9 mouse cellular contexts compared by ENCODE assay signal in genomic region chr5:115544655-115545185, GRCm38 (mm10). TPM values are rescaled to one million over a fixed set of nuclear protein-coding genes. Genes with fewer than 3 reads are reported as not detected.
A peak's percentile ranks its signal among the peaks of the same experiment; 100 is the strongest.
DNase-seq lines count a peak whose midpoint lies in the region; ATAC-seq lines count a peak whose summit lies in the region.
"Had no signal": no experiment of that assay in that cellular context is flagged by ENCODE, and none has a peak within 500 bp of the region (broad histone marks: within the 10 kb centered on the region; RNA-seq: fewer than 3 reads in every experiment).

No protein-coding gene starts in this region.

- no peaks in the 10 kb centered on the region for H3K27me3 ChIP-seq in forebrain, embryonic 12.5 days
- H3K27me3 ChIP-seq in forebrain, embryonic 14.5 days (replicated peaks; ENCODE audit: control insufficient read depth, insufficient read depth, low read length): no peaks in the 10 kb centered on the region
- H3K27me3 ChIP-seq in kidney, embryonic 15.5 days: no peaks in the 10 kb centered on the region
- no peaks in the 10 kb centered on the region for H3K27me3 ChIP-seq in neural tube, embryonic 13.5 days

- no peak overlapping the region for H3K4me2 ChIP-seq in forebrain, embryonic 12.5 days
- no peak overlapping the region for H3K4me2 ChIP-seq in forebrain, embryonic 14.5 days (ENCODE audit: low read length)
- 0 out of 2 replicates have a peak overlapping the region, but pooled peaks have one; percentile 12 for H3K4me2 ChIP-seq in kidney, embryonic 15.5 days
- H3K4me2 ChIP-seq in neural tube, embryonic 13.5 days: no peak overlapping the region

- DNase-seq in forebrain, embryonic 14.5 days (ENCODE audit: low spot score): no peak
- DNase-seq in kidney, postnatal 14 days: no peak
- no peak for DNase-seq in neural tube, embryonic 10.5 days (ENCODE audit: extremely low spot score, low spot score)
- no peak for DNase-seq in embryo, embryonic 10 days (ENCODE audit: low spot score)
- DNase-seq in left cerebral cortex, postnatal 25 days (ENCODE audit: low spot score in 2 of 2): no peak
- DNase-seq: layer of hippocampus, adult 9-11 months had no signal

- H3K36me3 ChIP-seq in forebrain, embryonic 12.5 days (replicated peaks): peaks cover 12% of the 10 kb centered on the region
- 0 out of 2 replicates have a peak, but pooled peaks cover 9% of the 10 kb centered on the region for H3K36me3 ChIP-seq in forebrain, embryonic 14.5 days (ENCODE audit: control insufficient read depth, insufficient read depth, low read length)
- peaks cover 55% of the 10 kb centered on the region for H3K36me3 ChIP-seq in kidney, embryonic 15.5 days
- peaks cover 46% of the 10 kb centered on the region for H3K36me3 ChIP-seq in neural tube, embryonic 13.5 days

- H3K9ac ChIP-seq in forebrain, embryonic 12.5 days: no peak overlapping the region; the same call in 1 of the 2 replicates
- H3K9ac ChIP-seq in forebrain, embryonic 14.5 days (ENCODE audit: low read length): no peak overlapping the region; the same call in 1 of the 2 replicates
- no peak overlapping the region for H3K9ac ChIP-seq in kidney, embryonic 15.5 days
- H3K9ac ChIP-seq in neural tube, embryonic 13.5 days: no peak overlapping the region

- ATAC-seq in forebrain, embryonic 12.5 days (ENCODE audit: low FRiP score): no peak
- no peak for ATAC-seq in forebrain, embryonic 14.5 days
- ATAC-seq in kidney, embryonic 15.5 days (replicated peaks; ENCODE audit: low FRiP score): 0 out of 2 replicates have a peak, but pooled peaks have one; percentile 1
- no peak for ATAC-seq in neural tube, embryonic 13.5 days (ENCODE audit: low read depth)

- intact Hi-C loops in left cerebral cortex, postnatal 25 days (cut with DNase I): no loop called here

- H3K9me3 ChIP-seq in forebrain, embryonic 12.5 days: no peaks in the 10 kb centered on the region
- no peaks in the 10 kb centered on the region for H3K9me3 ChIP-seq in forebrain, embryonic 14.5 days (replicated peaks; ENCODE audit: control insufficient read depth, low read length)
- no peaks in the 10 kb centered on the region for H3K9me3 ChIP-seq in kidney, embryonic 15.5 days (replicated peaks)
- H3K9me3 ChIP-seq in neural tube, embryonic 13.5 days: no peaks in the 10 kb centered on the region

- peaks cover 29% of the 10 kb centered on the region for H3K4me1 ChIP-seq in forebrain, embryonic 12.5 days
- H3K4me1 ChIP-seq in forebrain, embryonic 14.5 days (ENCODE audit: control insufficient read depth, insufficient read depth, low read length): peaks cover 9% of the 10 kb centered on the region
- H3K4me1 ChIP-seq in kidney, embryonic 15.5 days: peaks cover 62% of the 10 kb centered on the region
- peaks cover 45% of the 10 kb centered on the region for H3K4me1 ChIP-seq in neural tube, embryonic 13.5 days (replicated peaks)

- no peak overlapping the region for H3K4me3 ChIP-seq in forebrain, embryonic 12.5 days (replicated peaks)
- no peak overlapping the region for H3K4me3 ChIP-seq in forebrain, embryonic 14.5 days (ENCODE audit: low read depth, low read length)
- H3K4me3 ChIP-seq in kidney, embryonic 15.5 days (replicated peaks): no peak overlapping the region
- H3K4me3 ChIP-seq in neural tube, embryonic 13.5 days: no peak overlapping the region

- H3K27ac ChIP-seq in forebrain, embryonic 12.5 days: peak overlapping the region; percentile 50; the same call in 1 of the 2 replicates
- no peak overlapping the region for H3K27ac ChIP-seq in forebrain, embryonic 14.5 days (ENCODE audit: low read depth, low read length)
- H3K27ac ChIP-seq in kidney, embryonic 15.5 days: peak overlapping the region; percentile 90
- peak overlapping the region; percentile 15; the same call in 1 of the 2 replicates for H3K27ac ChIP-seq in neural tube, embryonic 13.5 days (replicated peaks)

- WGBS in forebrain, embryonic 12.5 days: 51% methylated on average over 18 of the region's 18 CpGs
- 50% methylated on average over 18 of the region's 18 CpGs for WGBS in forebrain, embryonic 14.5 days
- WGBS in kidney, embryonic 15.5 days: 55% methylated on average over 18 of the region's 18 CpGs
- WGBS in neural tube, embryonic 13.5 days: 55% methylated on average over 18 of the region's 18 CpGs

RNA-seq across cellular contexts. Expression of gene Rplp0, which starts 14.5 kb away (rescaled TPM):
- polyA plus RNA-seq in forebrain, embryonic 12.5 days (2016; fragmentation: Nextera tagmentation; extraction: Ambion mirVana): 860 and 944 TPM in 2 replicates
- polyA plus RNA-seq in forebrain, embryonic 14.5 days (2014; fragmentation: Nextera tagmentation; extraction: Ambion mirVana): 1,112 and 1,434 TPM in 2 replicates
- polyA plus RNA-seq in kidney, embryonic 15.5 days (2015; fragmentation: Nextera tagmentation; extraction: Ambion mirVana): 1,539 and 1,600 TPM in 2 replicates
- polyA plus RNA-seq in neural tube, embryonic 13.5 days (2015; fragmentation: Nextera tagmentation; extraction: Ambion mirVana): 767 and 869 TPM in 2 replicates
- 100 to 1,000 TPM; 208 to 218 TPM for total RNA-seq in left cerebral cortex, postnatal 25 days (2021)

RNA-seq across cellular contexts. Expression of gene Gcn1l1, which starts 20.3 kb away (rescaled TPM):
- 60.4 and 67.4 TPM in 2 replicates for polyA plus RNA-seq in forebrain, embryonic 12.5 days (2016; fragmentation: Nextera tagmentation; extraction: Ambion mirVana)
- polyA plus RNA-seq in forebrain, embryonic 14.5 days (2014; fragmentation: Nextera tagmentation; extraction: Ambion mirVana): 29.2 and 41.2 TPM in 2 replicates
- 44.3 and 49.3 TPM in 2 replicates for polyA plus RNA-seq in kidney, embryonic 15.5 days (2015; fragmentation: Nextera tagmentation; extraction: Ambion mirVana)
- 36.5 and 39.3 TPM in 2 replicates for polyA plus RNA-seq in neural tube, embryonic 13.5 days (2015; fragmentation: Nextera tagmentation; extraction: Ambion mirVana)
- total RNA-seq in left cerebral cortex, postnatal 25 days (2021): 10 to 100 TPM; 61.4 to 75.7 TPM

RNA-seq across cellular contexts. Expression of gene Pxn, which starts 38.2 kb away (rescaled TPM):
- 24.6 and 25.3 TPM in 2 replicates for polyA plus RNA-seq in forebrain, embryonic 12.5 days (2016; fragmentation: Nextera tagmentation; extraction: Ambion mirVana)
- polyA plus RNA-seq in forebrain, embryonic 14.5 days (2014; fragmentation: Nextera tagmentation; extraction: Ambion mirVana): 7.5 and 9.8 TPM in 2 replicates
- polyA plus RNA-seq in kidney, embryonic 15.5 days (2015; fragmentation: Nextera tagmentation; extraction: Ambion mirVana): 51.7 and 56.1 TPM in 2 replicates
- polyA plus RNA-seq in neural tube, embryonic 13.5 days (2015; fragmentation: Nextera tagmentation; extraction: Ambion mirVana): 26.5 and 26.6 TPM in 2 replicates
- total RNA-seq in left cerebral cortex, postnatal 25 days (2021): 10 to 100 TPM; 19.9 to 21.0 TPM
